Mouse (Mus musculus): ENCODE measurements at regions not wholly inside any gene's neighbourhood (a gene's known extent, or its start where the extent isn't known, plus 50 kb on each side); places are given as distances from the start of the nearest gene placed in this dataset.

DNA sequence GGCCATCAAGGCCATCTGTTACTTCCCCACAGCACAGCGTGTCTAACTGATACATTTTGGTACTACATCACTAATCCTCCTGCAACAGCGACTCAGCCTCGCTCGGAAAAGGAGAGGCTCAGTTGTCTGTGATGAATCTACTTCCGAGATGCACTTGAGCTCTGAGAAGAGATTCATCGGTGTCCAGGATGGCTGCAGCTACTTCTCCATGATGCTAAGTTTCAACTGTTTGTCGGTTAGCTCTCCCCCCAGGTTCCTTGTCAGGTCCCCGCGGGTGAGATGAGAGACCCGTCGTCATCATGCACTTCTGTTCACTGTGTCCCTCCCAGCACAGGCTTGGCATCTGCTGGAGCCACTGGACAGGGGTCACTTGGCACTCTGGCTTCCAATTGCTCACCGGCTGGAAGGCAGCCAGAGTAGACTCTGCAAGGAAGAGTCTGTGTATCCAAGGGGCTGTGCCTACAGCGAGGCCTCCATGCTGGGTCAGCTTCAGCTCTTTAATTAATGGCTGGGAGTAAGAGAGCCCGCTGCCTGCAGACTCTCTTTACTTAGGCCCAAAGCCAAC, 91.5 kb upstream of the Sfswap start:
- Histone ChIP-seq H3K4me1 (replicated peaks; ENCODE audit: control insufficient read depth, insufficient read depth, low read length) (no peaks in the 10 kb centered on the region), H3K27me3 (replicated peaks; ENCODE audit: control insufficient read depth, insufficient read depth, low read length) (no peaks in the 10 kb centered on the region), H3K9me3 (ENCODE audit: control insufficient read depth) (no peaks in the 10 kb centered on the region), H3K9ac (ENCODE audit: low read depth, low read length) (no peak overlapping the region), H3K4me3 (ENCODE audit: low read depth, low read length) (no peak overlapping the region), H3K36me3 (ENCODE audit: control insufficient read depth, insufficient read depth) (no peaks in the 10 kb centered on the region), H3K4me2 (replicated peaks; ENCODE audit: low read depth) (no peak overlapping the region), H3K27ac (ENCODE audit: low read depth, low read length) (no peak overlapping the region)
- no peak for ATAC-seq
- WGBS, result 63% methylated on average over 14 of the region's 14 CpGs
- no peak for TF ChIP-seq CTCF (IDR thresholded peaks at IDR 0.05; ENCODE audit: low read depth)

- Histone ChIP-seq H3K36me3 (ENCODE audit: control insufficient read depth, insufficient read depth) (no peaks in the 10 kb centered on the region), H3K9ac (ENCODE audit: low read depth, low read length) (no peak overlapping the region), H3K27ac (ENCODE audit: low read depth, low read length) (no peak overlapping the region), H3K9me3 (ENCODE audit: control insufficient read depth) (no peaks in the 10 kb centered on the region), H3K4me1 (replicated peaks; ENCODE audit: control insufficient read depth, insufficient read depth, low read length) (no peaks in the 10 kb centered on the region), H3K27me3 (replicated peaks; ENCODE audit: control insufficient read depth, insufficient read depth, low read length) (no peaks in the 10 kb centered on the region), H3K4me3 (ENCODE audit: low read depth, low read length) (no peak overlapping the region), H3K4me2 (replicated peaks; ENCODE audit: low read depth) (no peak overlapping the region)
- TF ChIP-seq CTCF (IDR thresholded peaks at IDR 0.05; ENCODE audit: low read depth), result no peak
- WGBS, result 84% methylated on average over 6 of the region's 6 CpGs
- no peak for ATAC-seq
Observed at GRCm38 (mm10) chr5:129412161-129412560, 88.9 kb upstream of the Sfswap start.

GRCm38 (mm10) chr5:129414960-129415706, 85.9 kb upstream of the Sfswap start:
- H3K4me3 ChIP-seq (ENCODE audit: low read depth, low read length), result 0 out of 2 replicates have a peak overlapping the region, but pooled peaks have one; percentile 11
- peak overlapping the region; percentile 55 for H3K27ac ChIP-seq (ENCODE audit: low read depth, low read length)
- ATAC-seq, result no peak
- H3K4me2 ChIP-seq (replicated peaks; ENCODE audit: low read depth), result peak overlapping the region; percentile 47
- WGBS, result 21% methylated on average over 12 of the region's 12 CpGs
- no peaks in the 10 kb centered on the region for H3K4me1 ChIP-seq (replicated peaks; ENCODE audit: control insufficient read depth, insufficient read depth, low read length)
- H3K27me3 ChIP-seq (replicated peaks; ENCODE audit: control insufficient read depth, insufficient read depth, low read length), result no peaks in the 10 kb centered on the region
- TF ChIP-seq CTCF (IDR thresholded peaks at IDR 0.05; ENCODE audit: low read depth), result peak; percentile 48
- no peaks in the 10 kb centered on the region for H3K9me3 ChIP-seq (ENCODE audit: control insufficient read depth)
- no peaks in the 10 kb centered on the region for H3K36me3 ChIP-seq (ENCODE audit: control insufficient read depth, insufficient read depth)
- H3K9ac ChIP-seq (ENCODE audit: low read depth, low read length), result no peak overlapping the region; the same call in 1 of the 2 replicates

- no peaks in the 10 kb centered on the region for H3K36me3 ChIP-seq (ENCODE audit: control insufficient read depth, insufficient read depth)
- ATAC-seq, result no peak
- no peak overlapping the region for H3K4me2 ChIP-seq (replicated peaks; ENCODE audit: low read depth)
- H3K27me3 ChIP-seq (replicated peaks; ENCODE audit: control insufficient read depth, insufficient read depth, low read length), result no peaks in the 10 kb centered on the region
- no peak overlapping the region for H3K27ac ChIP-seq (ENCODE audit: low read depth, low read length)
- H3K4me1 ChIP-seq (replicated peaks; ENCODE audit: control insufficient read depth, insufficient read depth, low read length), result no peaks in the 10 kb centered on the region
- no peak overlapping the region for H3K9ac ChIP-seq (ENCODE audit: low read depth, low read length)
- TF ChIP-seq CTCF (IDR thresholded peaks at IDR 0.05; ENCODE audit: low read depth), result peak; percentile 52
- H3K9me3 ChIP-seq (ENCODE audit: control insufficient read depth), result no peaks in the 10 kb centered on the region
- H3K4me3 ChIP-seq (ENCODE audit: low read depth, low read length), result no peak overlapping the region
- 25% methylated on average over 3 of the region's 3 CpGs for WGBS
Observed at GRCm38 (mm10) chr5:129416425-129416824, 84.6 kb upstream of the Sfswap start.

GRCm38 (mm10) chr5:129417516-129417915, 83.5 kb upstream of the Sfswap start:
- 69% methylated on average over 3 of the region's 3 CpGs for WGBS
- Histone ChIP-seq H3K4me1 (replicated peaks; ENCODE audit: control insufficient read depth, insufficient read depth, low read length) (no peaks in the 10 kb centered on the region), H3K27me3 (replicated peaks; ENCODE audit: control insufficient read depth, insufficient read depth, low read length) (no peaks in the 10 kb centered on the region), H3K36me3 (ENCODE audit: control insufficient read depth, insufficient read depth) (no peaks in the 10 kb centered on the region), H3K9me3 (ENCODE audit: control insufficient read depth) (no peaks in the 10 kb centered on the region), H3K9ac (ENCODE audit: low read depth, low read length) (no peak overlapping the region), H3K27ac (ENCODE audit: low read depth, low read length) (no peak overlapping the region), H3K4me3 (ENCODE audit: low read depth, low read length) (no peak overlapping the region), H3K4me2 (replicated peaks; ENCODE audit: low read depth) (no peak overlapping the region)
- TF ChIP-seq CTCF (IDR thresholded peaks at IDR 0.05; ENCODE audit: low read depth), result no peak
- no peak for ATAC-seq

GRCm38 (mm10) chr5:129420981-129421380, 80.0 kb upstream of the Sfswap start:
- no peaks in the 10 kb centered on the region for H3K9me3 ChIP-seq (ENCODE audit: control insufficient read depth)
- no peaks in the 10 kb centered on the region for H3K4me1 ChIP-seq (replicated peaks; ENCODE audit: control insufficient read depth, insufficient read depth, low read length)
- H3K36me3 ChIP-seq (ENCODE audit: control insufficient read depth, insufficient read depth), result no peaks in the 10 kb centered on the region
- WGBS, result 87% methylated on average over 2 of the region's 2 CpGs
- TF ChIP-seq CTCF (IDR thresholded peaks at IDR 0.05; ENCODE audit: low read depth), result 0 out of 2 replicates have a peak, but pooled peaks have one; percentile 3
- H3K4me2 ChIP-seq (replicated peaks; ENCODE audit: low read depth), result no peak overlapping the region
- H3K9ac ChIP-seq (ENCODE audit: low read depth, low read length), result no peak overlapping the region
- no peak overlapping the region for H3K4me3 ChIP-seq (ENCODE audit: low read depth, low read length)
- no peak for ATAC-seq
- H3K27me3 ChIP-seq (replicated peaks; ENCODE audit: control insufficient read depth, insufficient read depth, low read length), result no peaks in the 10 kb centered on the region
- H3K27ac ChIP-seq (ENCODE audit: low read depth, low read length), result no peak overlapping the region

Measured in intestine, postnatal 0 days (tissue).